Mouse (Mus musculus): ENCODE measurements around the gene Ptgis.

DNA sequence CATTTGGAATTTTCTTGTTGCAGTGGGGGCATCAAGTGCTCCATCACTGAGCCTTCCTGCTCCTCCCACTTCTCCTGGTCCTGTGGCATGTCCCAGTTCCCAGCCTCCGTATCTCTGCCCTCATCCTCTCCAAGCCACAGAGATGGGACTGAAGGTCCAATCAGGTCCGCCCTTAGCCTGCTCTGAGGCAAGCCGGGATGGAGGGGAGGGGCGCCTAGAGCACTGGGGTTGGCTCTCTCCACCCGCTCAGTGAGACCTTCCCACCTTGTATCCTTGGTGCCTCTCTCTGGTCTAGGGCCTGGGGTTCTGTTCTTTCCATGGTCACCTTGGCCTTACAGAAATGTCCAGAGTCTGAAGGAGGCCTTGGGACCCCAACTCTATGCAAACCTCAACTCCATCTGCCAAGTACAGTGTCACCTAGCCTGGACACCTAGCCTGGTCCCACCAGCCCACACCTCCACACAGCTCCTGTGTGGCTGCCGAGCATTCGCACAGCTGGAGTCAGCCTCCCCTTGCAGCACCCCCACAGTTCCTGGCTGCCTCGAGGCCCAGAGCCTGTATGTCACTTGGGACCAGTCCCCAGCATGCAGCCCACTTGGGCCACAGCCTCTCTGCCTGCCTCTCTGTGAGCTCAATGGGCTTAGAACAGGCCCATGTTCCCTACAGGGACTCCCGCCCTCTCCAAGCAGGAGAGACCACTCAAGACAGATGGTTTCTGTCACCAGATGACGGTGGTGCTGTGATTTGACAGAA, 34.5 kb upstream of the Ptgis start:
- TF ChIP-seq POLR2A (IDR thresholded peaks at IDR 0.05; ENCODE audit: insufficient read length, low read depth) (no peak), SRF (IDR thresholded peaks at IDR 0.05; ENCODE audit: control insufficient read depth, insufficient read length, low read depth) (no peak), E2F4 (IDR thresholded peaks at IDR 0.05; ENCODE audit: insufficient read depth) (no peak), MAX (IDR thresholded peaks at IDR 0.05; ENCODE audit: low read depth) (no peak), TCF12 (IDR thresholded peaks at IDR 0.05; ENCODE audit: insufficient read depth, poor library complexity, severe bottlenecking) (no peak), POLR2AphosphoS2 (IDR thresholded peaks at IDR 0.05; ENCODE audit: insufficient read length, low read depth) (no peak)

Data from myocyte (in vitro differentiated cells).